Mouse (Mus musculus) E14TG2a.4 (cell line): ENCODE measurements at regions not wholly inside any gene's neighbourhood (a gene's known extent, or its start where the extent isn't known, plus 50 kb on each side); places are given as distances from the start of the nearest gene placed in this dataset.

Source experiments
- H3K27me3 ChIP-seq: 2 replicates; pipeline ENCODE4 v1.6.1; 2014; ENCODE audit warnings: low read length, control low read depth; ENCODE audit not compliant: insufficient read depth
- H3K36me3 ChIP-seq: 2 replicates; pipeline ENCODE4 v1.6.1; 2014; ENCODE audit warnings: low read length, control low read depth; ENCODE audit not compliant: insufficient read depth
- H3K4me1 ChIP-seq: replicated peaks from 2 replicates; pipeline ENCODE4 v1.6.1; 2014; ENCODE audit warnings: low read depth, low read length, control low read depth
- H3K4me3 ChIP-seq: replicated peaks from 2 replicates; pipeline ENCODE4 v1.5.1; 2014; ENCODE audit warnings: mild to moderate bottlenecking, low read length
- H3K9me3 ChIP-seq: 2 replicates; pipeline ENCODE4 v1.6.1; 2014; ENCODE audit warnings: low read length, control low read depth
- CTCF ChIP-seq: conservative IDR thresholded peaks from 2 replicates; pipeline ENCODE4 v1.5.1; 2014; ENCODE audit warnings: low read length
- NANOG ChIP-seq: IDR thresholded peaks from 2 replicates; pipeline ENCODE4 v1.6.1; 2014; ENCODE audit warnings: borderline replicate concordance, low read length, mixed read lengths
- POU5F1 ChIP-seq: IDR thresholded peaks from 2 replicates; pipeline ENCODE4 v1.6.1; 2014; ENCODE audit warnings: low read length, borderline replicate concordance

GRCm38 (mm10) chr8:127944955-127945498, 413.4 kb upstream of the Nrp1 start:
- Histone ChIP-seq H3K27me3 (no peaks in the 10 kb centered on the region), H3K4me3 (no peak overlapping the region), H3K9me3 (no peaks in the 10 kb centered on the region), H3K4me1 (no peaks in the 10 kb centered on the region), H3K36me3 (no peaks in the 10 kb centered on the region)
- TF ChIP-seq POU5F1 (no peak), NANOG (no peak), CTCF (no peak)

- Histone ChIP-seq H3K27me3 (no peaks in the 10 kb centered on the region), H3K4me1 (no peaks in the 10 kb centered on the region), H3K36me3 (no peaks in the 10 kb centered on the region), H3K4me3 (no peak overlapping the region), H3K9me3 (no peaks in the 10 kb centered on the region)
- no peak for TF ChIP-seq CTCF
- TF ChIP-seq POU5F1: no peak
- no peak for TF ChIP-seq NANOG
Measured at GRCm38 (mm10) chr8:127957571-127957970, 400.8 kb upstream of the Nrp1 start.

GRCm38 (mm10) chr8:127958351-127959044, 399.9 kb upstream of the Nrp1 start:
- Histone ChIP-seq H3K9me3 (no peaks in the 10 kb centered on the region), H3K4me3 (no peak overlapping the region), H3K4me1 (no peaks in the 10 kb centered on the region), H3K36me3 (no peaks in the 10 kb centered on the region), H3K27me3 (no peaks in the 10 kb centered on the region)
- TF ChIP-seq POU5F1: no peak
- TF ChIP-seq NANOG: no peak
- TF ChIP-seq CTCF: no peak

GRCm38 (mm10) chr8:127962862-127963261, 395.5 kb upstream of the Nrp1 start:
- H3K4me1 ChIP-seq: no peaks in the 10 kb centered on the region
- no peak overlapping the region for H3K4me3 ChIP-seq
- no peaks in the 10 kb centered on the region for H3K9me3 ChIP-seq
- H3K27me3 ChIP-seq: no peaks in the 10 kb centered on the region
- TF ChIP-seq NANOG: no peak
- no peaks in the 10 kb centered on the region for H3K36me3 ChIP-seq

GRCm38 (mm10) chr8:127963625-127964024, 394.8 kb upstream of the Nrp1 start:
- Histone ChIP-seq H3K36me3 (no peaks in the 10 kb centered on the region), H3K4me3 (no peak overlapping the region), H3K4me1 (no peaks in the 10 kb centered on the region), H3K9me3 (no peaks in the 10 kb centered on the region), H3K27me3 (no peaks in the 10 kb centered on the region)
- no peak for TF ChIP-seq NANOG

GRCm38 (mm10) chr8:127964801-127965200, 393.6 kb upstream of the Nrp1 start:
- Histone ChIP-seq H3K9me3 (no peaks in the 10 kb centered on the region), H3K4me1 (no peaks in the 10 kb centered on the region), H3K36me3 (no peaks in the 10 kb centered on the region), H3K27me3 (no peaks in the 10 kb centered on the region), H3K4me3 (no peak overlapping the region)
- no peak for TF ChIP-seq CTCF

- Histone ChIP-seq H3K4me3 (no peak overlapping the region), H3K36me3 (no peaks in the 10 kb centered on the region), H3K27me3 (no peaks in the 10 kb centered on the region), H3K9me3 (no peaks in the 10 kb centered on the region), H3K4me1 (no peaks in the 10 kb centered on the region)
- TF ChIP-seq NANOG: no peak
- no peak for TF ChIP-seq CTCF
- TF ChIP-seq POU5F1: no peak
Measured at GRCm38 (mm10) chr8:127965341-127965740, 393.1 kb upstream of the Nrp1 start.

GRCm38 (mm10) chr8:127968026-127968425, 390.4 kb upstream of the Nrp1 start:
- Histone ChIP-seq H3K4me3 (no peak overlapping the region), H3K27me3 (no peaks in the 10 kb centered on the region), H3K4me1 (peaks cover 7% of the 10 kb centered on the region), H3K9me3 (no peaks in the 10 kb centered on the region), H3K36me3 (no peaks in the 10 kb centered on the region)
- TF ChIP-seq CTCF (no peak), POU5F1 (no peak), NANOG (no peak)

- H3K36me3 ChIP-seq: no peaks in the 10 kb centered on the region
- H3K27me3 ChIP-seq: no peaks in the 10 kb centered on the region
- no peaks in the 10 kb centered on the region for H3K9me3 ChIP-seq
- H3K4me1 ChIP-seq: peaks cover 7% of the 10 kb centered on the region
- H3K4me3 ChIP-seq: no peak overlapping the region
- no peak for TF ChIP-seq NANOG
Measured at GRCm38 (mm10) chr8:127973194-127973593, 385.2 kb upstream of the Nrp1 start.
